Mouse (Mus musculus): ENCODE measurements at regions not wholly inside any gene's neighbourhood (a gene's known extent, or its start where the extent isn't known, plus 50 kb on each side); places are given as distances from the start of the nearest gene placed in this dataset.
A peak's percentile ranks its signal among the peaks of the same experiment; 100 is the strongest.
"Not testable (repeated sequence)": the region's sequence is repeated elsewhere in the genome, so short reads cannot be mapped to it uniquely, and the experiment has no call there.

GRCm38 (mm10) chr17:17293932-17294534 lies 80.1 kb upstream of the Riok2 start:
- WGBS: 0% methylated on average over 13 of the region's 13 CpGs
- H3K9me3 ChIP-seq, H3K4me1 ChIP-seq, H3K36me3 ChIP-seq, H3K27me3 ChIP-seq: not testable (repeated sequence)
- H3K4me2 ChIP-seq: peak overlapping the region; percentile 10; the same call in 1 of the 2 replicates
- peak overlapping the region; percentile 52 for H3K4me3 ChIP-seq
- peak; percentile 87 for ATAC-seq (ENCODE audit: insufficient number of reproducible peaks, low FRiP score, low TSS enrichment, low read depth)
- peak overlapping the region; percentile 31; the same call in 1 of the 2 replicates for H3K9ac ChIP-seq
- peak overlapping the region; percentile 82 for H3K27ac ChIP-seq

- not testable (repeated sequence) for H3K36me3 ChIP-seq; H3K9ac ChIP-seq; H3K27me3 ChIP-seq; H3K4me1 ChIP-seq; H3K9me3 ChIP-seq; H3K27ac ChIP-seq; ATAC-seq (ENCODE audit: insufficient number of reproducible peaks, low FRiP score, low TSS enrichment, low read depth)
- 6% methylated on average over 1 of the region's 1 CpGs for WGBS
- Histone ChIP-seq H3K4me2 (peak overlapping the region; percentile 31), H3K4me3 (peak overlapping the region; percentile 52)
These were observed 79.1 kb upstream of the Riok2 start for GRCm38 (mm10) chr17:17295037-17295436.

- H3K36me3 ChIP-seq; H3K9me3 ChIP-seq; ATAC-seq (ENCODE audit: insufficient number of reproducible peaks, low FRiP score, low TSS enrichment, low read depth); H3K4me2 ChIP-seq; H3K9ac ChIP-seq; H3K4me3 ChIP-seq; H3K27me3 ChIP-seq; H3K27ac ChIP-seq; H3K4me1 ChIP-seq: not testable (repeated sequence)
- WGBS: 95% methylated on average over 10 of the region's 10 CpGs
These were observed 70.6 kb upstream of the Riok2 start for GRCm38 (mm10) chr17:17303496-17303895.

Data from limb, embryonic 15.5 days (tissue).